Mouse (Mus musculus): Measurements from ENCODE around the gene Zcchc8. TPM values are rescaled to one million over a fixed set of nuclear protein-coding genes. Genes with fewer than 3 reads are reported as not detected.
"Not testable (repeated sequence)": the region's sequence is repeated elsewhere in the genome, so short reads cannot be mapped to it uniquely, and the experiment has no call there.

Gene Zcchc8
- 10 to 100 TPM; 30.9 to 35.7 TPM for total RNA-seq (2021)
- long read RNA-seq, experiment 1, full-length matches to known transcripts, result 15 of 18 reads
- long read RNA-seq, experiment 1, partial matches to known transcripts, result 1 of 18 reads
- long read RNA-seq, experiment 1, other reads (novel, unspliced or antisense), result 2 of 18 reads
- long read RNA-seq, experiment 2, full-length matches to known transcripts, result 9 of 13 reads
- long read RNA-seq, experiment 2, partial matches to known transcripts, result 0 of 13 reads
- long read RNA-seq, experiment 2, other reads (novel, unspliced or antisense), result 4 of 13 reads

DNA sequence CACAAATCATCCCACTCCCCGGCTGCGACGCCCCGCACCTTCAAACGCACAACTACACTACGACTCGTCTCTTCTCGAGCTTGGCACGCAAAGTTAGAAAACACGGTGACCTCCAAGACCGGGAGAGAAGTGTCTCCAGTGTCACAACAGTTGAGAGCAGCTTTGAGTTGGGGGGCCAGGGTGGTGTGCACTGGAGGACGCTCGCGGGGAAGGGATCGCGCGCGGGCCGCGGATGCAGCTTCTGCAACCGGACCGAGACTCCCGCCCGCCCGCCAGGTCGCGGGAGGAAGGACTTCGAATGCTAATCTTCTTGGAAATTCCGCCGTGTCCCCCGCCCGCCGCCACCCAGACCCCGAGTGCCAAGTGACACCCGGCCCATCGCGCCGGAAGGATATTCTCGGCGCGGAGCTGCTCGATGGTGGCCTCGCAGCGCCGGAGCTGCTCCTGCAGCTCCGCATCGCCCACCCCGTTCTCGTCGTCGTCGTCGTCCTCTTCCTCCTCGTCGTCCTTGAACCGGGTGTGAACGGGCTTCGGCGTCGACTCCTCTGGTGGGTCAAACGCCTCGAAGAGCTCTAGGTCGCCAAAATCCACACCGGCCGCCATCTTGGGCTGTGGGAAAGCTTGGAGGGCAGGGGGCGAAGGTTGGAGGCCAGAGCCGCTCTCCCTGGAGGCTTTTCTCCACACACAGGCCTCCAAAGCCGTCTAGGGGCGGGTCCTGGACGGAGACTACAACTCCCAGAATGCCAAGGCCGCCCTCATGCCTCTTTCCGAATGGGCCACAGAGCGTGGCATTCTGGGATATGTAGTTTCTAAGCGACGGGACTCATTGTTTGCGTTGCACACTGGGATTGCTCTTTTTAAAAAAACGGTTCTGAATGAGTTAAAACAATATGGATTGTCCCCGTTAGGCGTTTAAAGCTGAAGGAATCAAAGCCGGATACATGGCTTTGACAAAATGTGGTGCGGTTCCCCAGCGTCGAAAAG lies at the start of gene Zcchc8:
Gene Zcchc8, minus strand, starts transcription at position 773 of the 984 bp plus-strand sequence.
- intact Hi-C loops (cut with DNase I), result loop anchor here (2.0 kb wide), 1 partner anchor 28 kb away; the partner anchor contains the start of genes Kntc1 and Rsrc2
- DNase-seq, result peak; percentile 92 to 93

- intact Hi-C loops (cut with DNase I); DNase-seq: not testable (repeated sequence)
Observed at GRCm38 (mm10) chr5:123766455-123766854, 45.6 kb upstream of the Zcchc8 start.

- no peak for DNase-seq
- intact Hi-C loops (cut with DNase I), result no loop called here
Observed at GRCm38 (mm10) chr5:123765506-123765905, 44.6 kb upstream of the Zcchc8 start.

DNA sequence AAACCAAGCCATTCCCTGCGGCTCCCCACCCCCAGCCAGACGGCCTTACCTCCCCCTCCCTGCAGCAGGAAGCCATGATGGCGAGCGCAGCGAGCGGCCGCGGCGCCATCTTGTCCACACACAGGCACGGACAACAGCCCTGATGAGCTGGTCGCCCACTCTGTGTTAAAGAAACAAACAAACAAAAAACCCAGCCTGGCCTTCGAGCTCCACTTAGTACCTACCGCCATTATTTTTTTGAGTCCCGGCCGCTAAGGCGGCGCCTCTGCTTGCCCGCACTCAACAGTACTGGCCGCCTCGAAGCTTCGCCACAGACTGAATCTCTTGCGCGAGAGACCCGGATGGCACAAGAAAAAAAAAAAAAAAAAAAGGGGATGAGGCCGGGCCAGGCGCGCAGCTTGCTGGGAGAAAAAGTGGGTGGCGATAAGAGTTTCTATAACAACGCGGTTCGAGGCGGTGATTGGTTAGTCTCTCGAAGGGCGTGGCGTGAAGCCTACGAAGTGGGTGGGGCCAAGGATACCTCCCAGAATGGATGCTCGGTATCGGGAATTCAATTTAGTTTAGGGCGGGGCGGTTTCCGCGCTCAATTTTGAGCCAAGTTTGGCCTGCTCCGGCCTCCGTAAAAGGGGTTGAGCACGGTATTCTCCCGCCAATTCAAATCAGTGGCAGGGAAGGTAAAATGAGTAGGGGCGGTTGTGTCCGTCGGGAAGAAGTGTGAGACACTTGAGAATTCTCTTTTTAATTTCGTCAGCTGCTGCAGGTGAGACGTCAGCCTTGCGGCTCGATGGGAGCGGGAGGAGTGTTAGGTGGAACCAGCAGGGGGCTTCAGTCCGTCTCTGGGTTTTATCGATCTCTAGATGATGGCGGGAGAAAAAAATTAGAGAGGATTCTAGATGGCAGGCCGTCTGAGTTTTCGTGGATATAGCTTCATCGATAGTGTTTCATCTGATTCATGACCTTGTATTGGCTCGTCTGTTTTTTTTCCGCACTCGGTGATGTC lies 28.5 kb upstream of the Zcchc8 start, which contains the start of the genes Rsrc2 and Kntc1:
Gene Rsrc2, minus strand, starts transcription at position 350 of the 1,000 bp plus-strand sequence.
Gene Kntc1, plus strand, starts transcription at position 652 of the 1,000 bp plus-strand sequence.
- intact Hi-C loops (cut with DNase I), result loop anchor here (2.0 kb wide), 2 partner anchors 29 to 157 kb away; partner anchors contain the start of genes Denr and Zcchc8
- DNase-seq, result peak; percentile 95 to 98

DNA sequence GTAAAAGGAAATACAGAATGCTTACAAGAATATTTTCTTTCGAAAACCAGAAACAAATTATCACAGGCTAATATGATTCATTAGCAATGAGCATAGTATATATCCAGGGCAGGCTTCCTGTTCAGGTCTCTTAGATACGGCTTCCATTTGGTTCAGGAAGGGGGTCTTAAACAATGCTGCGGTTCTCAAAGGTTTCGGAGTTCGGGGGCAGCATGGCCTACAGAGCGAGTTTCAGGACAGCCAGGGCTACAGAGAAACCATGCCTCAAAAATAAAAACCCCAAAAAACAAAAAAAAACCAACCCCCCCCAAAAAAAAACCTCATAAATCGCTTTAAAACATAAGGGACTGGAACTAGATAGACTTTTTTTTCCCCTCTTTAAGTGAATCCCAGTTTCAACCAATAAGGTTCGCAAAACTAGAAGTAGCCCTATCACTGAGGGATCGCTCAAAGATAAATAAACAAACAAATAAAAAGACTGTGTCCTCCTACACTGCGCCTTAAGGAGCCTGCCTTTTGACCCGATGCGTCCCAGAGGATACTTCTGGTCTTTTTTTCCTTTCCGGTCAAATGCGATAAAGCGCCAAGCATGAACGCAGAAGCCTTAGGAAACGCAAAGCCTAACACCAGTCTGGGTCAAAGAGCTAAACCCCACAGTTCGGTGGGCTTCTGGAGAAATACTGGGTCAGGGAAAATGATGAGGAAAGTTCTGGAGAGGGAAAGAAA lies 27.6 kb upstream of the Zcchc8 start:
- intact Hi-C loops (cut with DNase I), result loop anchor here (2.0 kb wide), 2 partner anchors 28 to 158 kb away; partner anchors contain the start of genes Denr and Zcchc8
- no peak for DNase-seq

- DNase-seq, result no peak
- intact Hi-C loops (cut with DNase I), result loop anchor here (2.0 kb wide), 2 partner anchors 27 to 159 kb away; partner anchors contain the start of genes Denr and Zcchc8
Observed at GRCm38 (mm10) chr5:123747604-123748003, 26.7 kb upstream of the Zcchc8 start.

DNA sequence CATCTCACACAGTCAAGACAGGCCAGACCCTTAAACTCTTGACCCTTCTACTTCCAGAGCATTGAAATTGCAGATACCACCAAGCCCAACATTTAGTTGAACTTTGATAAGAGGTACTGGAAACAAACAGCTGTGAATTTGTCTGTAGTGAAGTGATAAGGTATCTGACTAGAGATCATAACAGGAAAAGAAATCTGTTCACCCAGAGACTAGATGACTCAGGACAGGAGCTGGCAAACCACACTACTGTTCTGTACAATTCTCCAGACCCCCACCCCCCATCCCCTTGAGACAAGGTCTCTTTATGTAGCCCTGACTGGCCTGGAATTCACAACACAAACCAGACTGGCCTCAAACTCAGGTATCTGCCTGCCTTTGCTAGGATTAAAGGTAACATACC lies 25.4 kb upstream of the Zcchc8 start:
- DNase-seq, result no peak
- intact Hi-C loops (cut with DNase I), result no loop called here

GRCm38 (mm10) chr5:123744358-123744757 lies 23.5 kb upstream of the Zcchc8 start:
- intact Hi-C loops (cut with DNase I), result no loop called here
- DNase-seq, result no peak

GRCm38 (mm10) chr5:123730981-123731380 lies 10.1 kb upstream of the Zcchc8 start:
- intact Hi-C loops (cut with DNase I), result no loop called here
- DNase-seq, result no peak

DNA sequence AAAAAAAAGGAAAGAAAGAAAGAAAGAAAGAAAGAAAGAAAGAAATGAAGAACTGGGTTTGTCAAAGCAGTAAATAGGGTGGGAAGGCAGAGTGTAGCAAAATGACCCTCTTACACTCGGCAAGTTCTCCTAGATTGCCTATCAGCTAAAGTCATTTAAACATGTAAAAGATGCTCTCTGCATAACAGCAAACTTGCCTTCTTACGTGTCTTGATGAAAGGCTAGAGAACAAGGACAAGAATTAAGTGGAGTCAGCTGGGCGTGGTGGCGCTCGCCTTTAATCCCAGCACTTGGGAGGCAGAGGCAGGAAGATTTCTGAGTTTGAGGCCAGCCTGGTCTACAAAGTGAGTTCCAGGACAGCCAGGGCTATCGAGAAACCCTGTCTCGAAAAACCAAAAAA lies 2.9 kb upstream of the Zcchc8 start:
- intact Hi-C loops (cut with DNase I), result not testable (repeated sequence)

GRCm38 (mm10) chr5:123714622-123715021 lies 6.3 kb downstream of the Zcchc8 start:
- intact Hi-C loops (cut with DNase I), result no loop called here
- no peak for DNase-seq

More for the DNA sequence above, 2.9 kb upstream of the Zcchc8 start:
- DNase-seq, result not testable (repeated sequence)

- intact Hi-C loops (cut with DNase I), result no loop called here
Observed at GRCm38 (mm10) chr5:123713782-123714181, 7.1 kb downstream of the Zcchc8 start.

DNA sequence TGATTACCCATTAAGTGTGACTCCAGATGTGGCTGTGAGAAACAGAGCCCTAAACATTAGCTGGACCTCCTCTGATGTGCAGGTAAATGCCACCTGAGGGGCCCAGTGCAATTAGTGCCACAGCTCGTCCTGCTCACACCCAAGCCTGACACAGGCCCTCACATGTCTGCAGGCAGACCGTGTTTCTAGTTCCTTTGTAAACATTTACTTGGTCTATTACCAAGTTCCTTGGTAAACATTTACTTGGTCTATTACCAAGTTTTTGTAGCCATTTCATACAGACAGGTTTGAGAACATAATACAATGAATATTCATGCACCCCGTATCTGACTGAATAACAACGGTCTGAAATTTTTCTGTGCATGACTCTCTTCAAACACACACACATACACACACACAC lies 11.3 kb downstream of the Zcchc8 start:
- no peak for DNase-seq
- intact Hi-C loops (cut with DNase I), result no loop called here

More at GRCm38 (mm10) chr5:123713782-123714181, 7.1 kb downstream of the Zcchc8 start:
- no peak for DNase-seq

DNA sequence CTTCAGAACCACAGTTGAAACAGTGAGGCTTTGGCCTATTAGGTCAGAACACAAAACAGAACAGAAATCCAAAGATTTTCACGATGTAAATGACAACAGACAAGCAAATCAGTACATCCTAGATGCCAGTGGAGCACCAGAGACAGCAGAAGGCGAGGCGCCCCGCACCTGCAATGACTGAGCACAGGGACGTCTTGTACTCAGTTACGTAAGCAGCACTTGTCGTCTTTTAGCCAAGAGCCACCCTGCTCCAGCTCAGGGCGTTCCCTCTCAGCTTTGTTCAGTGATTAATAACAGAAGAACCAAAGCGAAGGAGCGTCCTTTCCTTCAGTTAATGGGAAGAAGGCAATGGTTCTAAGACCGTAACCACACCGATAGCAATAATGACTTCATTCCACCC lies 12.3 kb downstream of the Zcchc8 start:
- DNase-seq, result no peak
- intact Hi-C loops (cut with DNase I), result no loop called here

GRCm38 (mm10) chr5:123700625-123701024 lies 20.3 kb downstream of the Zcchc8 start:
- intact Hi-C loops (cut with DNase I), result loop anchor here (1.0 to 5.0 kb wide), 2 partner anchors 74 to 207 kb away; partner anchors contain the start of gene Denr
- DNase-seq, result peak; percentile 85 to 87

- intact Hi-C loops (cut with DNase I), result loop anchor here (5.0 kb wide), 1 partner anchor 42 kb away; no protein-coding TSS in a partner anchor
- DNase-seq, result peak; percentile 82 to 88
Observed at GRCm38 (mm10) chr5:123699198-123699597, 21.7 kb downstream of the Zcchc8 start.

DNA sequence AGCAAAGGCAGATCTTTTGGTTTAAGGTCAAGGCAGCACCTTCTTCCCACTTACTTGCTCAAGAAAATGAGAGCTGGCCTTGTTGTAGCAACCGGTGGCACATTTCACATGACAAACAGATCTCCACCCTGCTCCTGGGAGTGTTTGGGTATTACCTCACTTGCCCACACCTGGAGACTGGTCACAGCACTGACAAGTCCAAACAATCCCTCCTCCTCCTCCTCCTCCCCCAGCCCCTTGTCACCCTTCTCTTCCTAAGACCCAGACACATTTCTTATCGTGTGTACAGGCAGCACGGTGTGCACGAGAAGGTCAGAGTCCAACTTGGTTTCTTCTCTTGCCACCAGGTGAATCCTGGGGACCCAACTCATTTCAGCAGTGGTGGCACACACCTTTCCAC lies 23.9 kb downstream of the Zcchc8 start:
- intact Hi-C loops (cut with DNase I), result loop anchor here (5.0 kb wide), 1 partner anchor 40 kb away; no protein-coding TSS in a partner anchor
- no peak for DNase-seq

- DNase-seq, result no peak
- intact Hi-C loops (cut with DNase I), result loop anchor here (5.0 kb wide), 1 partner anchor 39 kb away; no protein-coding TSS in a partner anchor
Observed at GRCm38 (mm10) chr5:123696244-123696643, 24.7 kb downstream of the Zcchc8 start.
